Mouse (Mus musculus): ENCODE measurements around the gene Myocd. TPM values are rescaled to one million over a fixed set of nuclear protein-coding genes. Genes with fewer than 3 reads are reported as not detected.

Myocd gene
- polyA plus RNA-seq, 1 experiment = 0.94 TPM

- no peaks in the 10 kb centered on the region for H3K9me3 ChIP-seq (replicated peaks; ENCODE audit: control insufficient read depth, insufficient read depth, low read length, poor library complexity, severe bottlenecking)
- H3K9ac ChIP-seq (ENCODE audit: low read depth, poor library complexity, severe bottlenecking) = no peak overlapping the region
- no peaks in the 10 kb centered on the region; the same call in 1 of the 2 replicates for H3K27me3 ChIP-seq (ENCODE audit: control insufficient read depth, insufficient read depth, low read length, poor library complexity, severe bottlenecking)
- no peaks in the 10 kb centered on the region for H3K36me3 ChIP-seq (ENCODE audit: control insufficient read depth, insufficient read depth, low read length, poor library complexity, severe bottlenecking)
- no peak overlapping the region for H3K4me3 ChIP-seq (ENCODE audit: low read depth, low read length)
- H3K27ac ChIP-seq (ENCODE audit: insufficient read depth, low read length) = no peak overlapping the region
- no peaks in the 10 kb centered on the region for H3K4me1 ChIP-seq (ENCODE audit: control insufficient read depth, insufficient read depth, low read length)
- no peak for TF ChIP-seq CTCF (IDR thresholded peaks at IDR 0.05; ENCODE audit: low read depth, low read length)
- no peak for TF ChIP-seq EP300 (IDR thresholded peaks at IDR 0.05; ENCODE audit: insufficient read depth, low read depth, low read length)
- TF ChIP-seq POLR2A (IDR thresholded peaks at IDR 0.05; ENCODE audit: insufficient read depth, low read length) = no peak
These were observed 32.9 kb downstream of the Myocd start for GRCm38 (mm10) chr11:65236907-65237306.

GRCm38 (mm10) chr11:65235374-65235773 lies 34.4 kb downstream of the Myocd start:
- Histone ChIP-seq H3K36me3 (ENCODE audit: control insufficient read depth, insufficient read depth, low read length, poor library complexity, severe bottlenecking) (no peaks in the 10 kb centered on the region), H3K4me1 (ENCODE audit: control insufficient read depth, insufficient read depth, low read length) (no peaks in the 10 kb centered on the region), H3K9ac (ENCODE audit: low read depth, poor library complexity, severe bottlenecking) (no peak overlapping the region), H3K27ac (ENCODE audit: insufficient read depth, low read length) (no peak overlapping the region), H3K27me3 (ENCODE audit: control insufficient read depth, insufficient read depth, low read length, poor library complexity, severe bottlenecking) (no peaks in the 10 kb centered on the region; the same call in 1 of the 2 replicates), H3K4me3 (ENCODE audit: low read depth, low read length) (no peak overlapping the region), H3K9me3 (replicated peaks; ENCODE audit: control insufficient read depth, insufficient read depth, low read length, poor library complexity, severe bottlenecking) (no peaks in the 10 kb centered on the region)
- TF ChIP-seq CTCF (IDR thresholded peaks at IDR 0.05; ENCODE audit: low read depth, low read length) (no peak), EP300 (IDR thresholded peaks at IDR 0.05; ENCODE audit: insufficient read depth, low read depth, low read length) (no peak), POLR2A (IDR thresholded peaks at IDR 0.05; ENCODE audit: insufficient read depth, low read length) (no peak)

- TF ChIP-seq POLR2A (IDR thresholded peaks at IDR 0.05; ENCODE audit: insufficient read depth, low read length) (no peak), CTCF (IDR thresholded peaks at IDR 0.05; ENCODE audit: low read depth, low read length) (no peak), EP300 (IDR thresholded peaks at IDR 0.05; ENCODE audit: insufficient read depth, low read depth, low read length) (no peak)
- Histone ChIP-seq H3K9ac (ENCODE audit: low read depth, poor library complexity, severe bottlenecking) (no peak overlapping the region), H3K4me3 (ENCODE audit: low read depth, low read length) (no peak overlapping the region), H3K36me3 (ENCODE audit: control insufficient read depth, insufficient read depth, low read length, poor library complexity, severe bottlenecking) (no peaks in the 10 kb centered on the region), H3K9me3 (replicated peaks; ENCODE audit: control insufficient read depth, insufficient read depth, low read length, poor library complexity, severe bottlenecking) (no peaks in the 10 kb centered on the region), H3K4me1 (ENCODE audit: control insufficient read depth, insufficient read depth, low read length) (no peaks in the 10 kb centered on the region), H3K27ac (ENCODE audit: insufficient read depth, low read length) (no peak overlapping the region), H3K27me3 (ENCODE audit: control insufficient read depth, insufficient read depth, low read length, poor library complexity, severe bottlenecking) (no peaks in the 10 kb centered on the region; the same call in 1 of the 2 replicates)
These were observed 38.0 kb downstream of the Myocd start for GRCm38 (mm10) chr11:65231771-65232170.

- H3K36me3 ChIP-seq (ENCODE audit: control insufficient read depth, insufficient read depth, low read length, poor library complexity, severe bottlenecking) = no peaks in the 10 kb centered on the region
- no peak for TF ChIP-seq EP300 (IDR thresholded peaks at IDR 0.05; ENCODE audit: insufficient read depth, low read depth, low read length)
- TF ChIP-seq CTCF (IDR thresholded peaks at IDR 0.05; ENCODE audit: low read depth, low read length) = no peak
- TF ChIP-seq POLR2A (IDR thresholded peaks at IDR 0.05; ENCODE audit: insufficient read depth, low read length) = no peak
- no peaks in the 10 kb centered on the region for H3K9me3 ChIP-seq (replicated peaks; ENCODE audit: control insufficient read depth, insufficient read depth, low read length, poor library complexity, severe bottlenecking)
- no peaks in the 10 kb centered on the region; the same call in 1 of the 2 replicates for H3K27me3 ChIP-seq (ENCODE audit: control insufficient read depth, insufficient read depth, low read length, poor library complexity, severe bottlenecking)
- H3K4me3 ChIP-seq (ENCODE audit: low read depth, low read length) = no peak overlapping the region
- H3K9ac ChIP-seq (ENCODE audit: low read depth, poor library complexity, severe bottlenecking) = no peak overlapping the region
- no peak overlapping the region for H3K27ac ChIP-seq (ENCODE audit: insufficient read depth, low read length)
- no peaks in the 10 kb centered on the region for H3K4me1 ChIP-seq (ENCODE audit: control insufficient read depth, insufficient read depth, low read length)
These were observed 43.0 kb downstream of the Myocd start for GRCm38 (mm10) chr11:65226766-65227165.

- TF ChIP-seq POLR2A (IDR thresholded peaks at IDR 0.05; ENCODE audit: insufficient read depth, low read length) (no peak), EP300 (IDR thresholded peaks at IDR 0.05; ENCODE audit: insufficient read depth, low read depth, low read length) (no peak), CTCF (IDR thresholded peaks at IDR 0.05; ENCODE audit: low read depth, low read length) (no peak)
- Histone ChIP-seq H3K36me3 (ENCODE audit: control insufficient read depth, insufficient read depth, low read length, poor library complexity, severe bottlenecking) (no peaks in the 10 kb centered on the region), H3K4me3 (ENCODE audit: low read depth, low read length) (no peak overlapping the region), H3K9me3 (replicated peaks; ENCODE audit: control insufficient read depth, insufficient read depth, low read length, poor library complexity, severe bottlenecking) (peaks cover 2% of the 10 kb centered on the region; the same call in 1 of the 2 replicates), H3K9ac (ENCODE audit: low read depth, poor library complexity, severe bottlenecking) (no peak overlapping the region), H3K27ac (ENCODE audit: insufficient read depth, low read length) (no peak overlapping the region), H3K27me3 (ENCODE audit: control insufficient read depth, insufficient read depth, low read length, poor library complexity, severe bottlenecking) (no peaks in the 10 kb centered on the region), H3K4me1 (ENCODE audit: control insufficient read depth, insufficient read depth, low read length) (no peaks in the 10 kb centered on the region)
These were observed 54.7 kb downstream of the Myocd start for GRCm38 (mm10) chr11:65214954-65215629.

- no peak overlapping the region for H3K4me3 ChIP-seq (ENCODE audit: low read depth, low read length)
- H3K27ac ChIP-seq (ENCODE audit: insufficient read depth, low read length) = no peak overlapping the region
- TF ChIP-seq CTCF (IDR thresholded peaks at IDR 0.05; ENCODE audit: low read depth, low read length) = no peak
- no peak for TF ChIP-seq EP300 (IDR thresholded peaks at IDR 0.05; ENCODE audit: insufficient read depth, low read depth, low read length)
- TF ChIP-seq POLR2A (IDR thresholded peaks at IDR 0.05; ENCODE audit: insufficient read depth, low read length) = no peak
- no peaks in the 10 kb centered on the region for H3K9me3 ChIP-seq (replicated peaks; ENCODE audit: control insufficient read depth, insufficient read depth, low read length, poor library complexity, severe bottlenecking)
- H3K4me1 ChIP-seq (ENCODE audit: control insufficient read depth, insufficient read depth, low read length) = no peaks in the 10 kb centered on the region
- H3K36me3 ChIP-seq (ENCODE audit: control insufficient read depth, insufficient read depth, low read length, poor library complexity, severe bottlenecking) = no peaks in the 10 kb centered on the region
- no peak overlapping the region for H3K9ac ChIP-seq (ENCODE audit: low read depth, poor library complexity, severe bottlenecking)
- H3K27me3 ChIP-seq (ENCODE audit: control insufficient read depth, insufficient read depth, low read length, poor library complexity, severe bottlenecking) = no peaks in the 10 kb centered on the region
These were observed 56.0 kb downstream of the Myocd start for GRCm38 (mm10) chr11:65213806-65214205.
